Mouse (Mus musculus): ENCODE measurements around the gene Psmc3. TPM values are rescaled to one million over a fixed set of nuclear protein-coding genes. Genes with fewer than 3 reads are reported as not detected.

The Psmc3 gene
- total and polyA plus RNA-seq, 2 experiments: 69.4 to 190 TPM

- WGBS: 84% methylated on average over 10 of the region's 10 CpGs
- Histone ChIP-seq H3K9ac (ENCODE audit: low read depth, low read length) (no peak overlapping the region), H3K79me2 (ENCODE audit: control insufficient read depth, insufficient read depth, low read length) (no peaks in the 10 kb centered on the region), H3K4me1 (ENCODE audit: control insufficient read depth, insufficient read depth, low read length) (no peaks in the 10 kb centered on the region), H3K27me3 (ENCODE audit: control insufficient read depth, insufficient read depth, low read length) (no peaks in the 10 kb centered on the region), H3K27ac (replicated peaks; ENCODE audit: insufficient read depth, low read depth, low read length) (no peak overlapping the region), H3K4me3 (ENCODE audit: insufficient read depth, low read depth, low read length) (no peak overlapping the region), H3K36me3 (ENCODE audit: control insufficient read depth, insufficient read depth, low read length) (peaks cover 27% of the 10 kb centered on the region)
- TF ChIP-seq CTCF (IDR thresholded peaks at IDR 0.05; ENCODE audit: low read depth, low read length): peak; percentile 55; the same call in 1 of the 2 replicates
- TF ChIP-seq POLR2A (IDR thresholded peaks at IDR 0.05; ENCODE audit: extremely low read depth, insufficient read depth, low read length): no peak
- no peak for DNase-seq (ENCODE audit: extremely low read depth, low read depth, low spot score)
Observed at GRCm38 (mm10) chr2:91060544-91061355, 6.9 kb downstream of the Psmc3 start.

- H3K27ac ChIP-seq (replicated peaks; ENCODE audit: insufficient read depth, low read depth, low read length): no peak overlapping the region
- no peaks in the 10 kb centered on the region for H3K4me1 ChIP-seq (ENCODE audit: control insufficient read depth, insufficient read depth, low read length)
- H3K9ac ChIP-seq (ENCODE audit: low read depth, low read length): no peak overlapping the region
- no peak overlapping the region for H3K4me3 ChIP-seq (ENCODE audit: insufficient read depth, low read depth, low read length)
- H3K79me2 ChIP-seq (ENCODE audit: control insufficient read depth, insufficient read depth, low read length): no peaks in the 10 kb centered on the region
- 85% methylated on average over 6 of the region's 6 CpGs for whole genome bisulfite sequencing
- TF ChIP-seq POLR2A (IDR thresholded peaks at IDR 0.05; ENCODE audit: extremely low read depth, insufficient read depth, low read length) (no peak), CTCF (IDR thresholded peaks at IDR 0.05; ENCODE audit: low read depth, low read length) (no peak)
- no peak for DNase-seq (ENCODE audit: extremely low read depth, low read depth, low spot score)
- H3K27me3 ChIP-seq (ENCODE audit: control insufficient read depth, insufficient read depth, low read length): no peaks in the 10 kb centered on the region
- peaks cover 16% of the 10 kb centered on the region for H3K36me3 ChIP-seq (ENCODE audit: control insufficient read depth, insufficient read depth, low read length)
Observed at GRCm38 (mm10) chr2:91061849-91062481, 8.2 kb downstream of the Psmc3 start.

- Histone ChIP-seq H3K79me2 (ENCODE audit: control insufficient read depth, insufficient read depth, low read length) (no peaks in the 10 kb centered on the region), H3K4me1 (ENCODE audit: control insufficient read depth, insufficient read depth, low read length) (no peaks in the 10 kb centered on the region), H3K27me3 (ENCODE audit: control insufficient read depth, insufficient read depth, low read length) (no peaks in the 10 kb centered on the region), H3K36me3 (ENCODE audit: control insufficient read depth, insufficient read depth, low read length) (peaks cover 11% of the 10 kb centered on the region), H3K4me3 (ENCODE audit: insufficient read depth, low read depth, low read length) (no peak overlapping the region), H3K27ac (replicated peaks; ENCODE audit: insufficient read depth, low read depth, low read length) (no peak overlapping the region), H3K9ac (ENCODE audit: low read depth, low read length) (no peak overlapping the region)
- 89% methylated on average over 16 of the region's 16 CpGs for WGBS
- no peak for TF ChIP-seq CTCF (IDR thresholded peaks at IDR 0.05; ENCODE audit: low read depth, low read length)
- TF ChIP-seq POLR2A (IDR thresholded peaks at IDR 0.05; ENCODE audit: extremely low read depth, insufficient read depth, low read length): no peak
- DNase-seq (ENCODE audit: extremely low read depth, low read depth, low spot score): no peak
Observed at GRCm38 (mm10) chr2:91062779-91063606, 9.2 kb downstream of the Psmc3 start.

- WGBS: 88% methylated on average over 6 of the region's 6 CpGs
- TF ChIP-seq POLR2A (IDR thresholded peaks at IDR 0.05; ENCODE audit: extremely low read depth, insufficient read depth, low read length): no peak
- TF ChIP-seq CTCF (IDR thresholded peaks at IDR 0.05; ENCODE audit: low read depth, low read length): 0 out of 2 replicates have a peak, but pooled peaks have one; percentile 5
- Histone ChIP-seq H3K4me1 (ENCODE audit: control insufficient read depth, insufficient read depth, low read length) (peaks cover under 1% of the 10 kb centered on the region; the same call in 1 of the 2 replicates), H3K36me3 (ENCODE audit: control insufficient read depth, insufficient read depth, low read length) (peaks cover 4% of the 10 kb centered on the region; the same call in 1 of the 2 replicates), H3K79me2 (ENCODE audit: control insufficient read depth, insufficient read depth, low read length) (no peaks in the 10 kb centered on the region), H3K27ac (replicated peaks; ENCODE audit: insufficient read depth, low read depth, low read length) (no peak overlapping the region), H3K9ac (ENCODE audit: low read depth, low read length) (no peak overlapping the region), H3K27me3 (ENCODE audit: control insufficient read depth, insufficient read depth, low read length) (no peaks in the 10 kb centered on the region), H3K4me3 (ENCODE audit: insufficient read depth, low read depth, low read length) (no peak overlapping the region)
- DNase-seq (ENCODE audit: extremely low read depth, low read depth, low spot score): no peak
Observed at GRCm38 (mm10) chr2:91064211-91064610, 10.4 kb downstream of the Psmc3 start.

GRCm38 (mm10) chr2:91065544-91065943 is 11.7 kb downstream of the Psmc3 start:
- TF ChIP-seq POLR2A (IDR thresholded peaks at IDR 0.05; ENCODE audit: extremely low read depth, insufficient read depth, low read length): no peak
- peak; percentile 92 for TF ChIP-seq CTCF (IDR thresholded peaks at IDR 0.05; ENCODE audit: low read depth, low read length)
- no peak overlapping the region for H3K4me3 ChIP-seq (ENCODE audit: insufficient read depth, low read depth, low read length)
- peak; percentile 51 for DNase-seq (ENCODE audit: extremely low read depth, low read depth, low spot score)
- WGBS: 37% methylated on average over 3 of the region's 3 CpGs
- peaks cover 2% of the 10 kb centered on the region; the same call in 1 of the 2 replicates for H3K4me1 ChIP-seq (ENCODE audit: control insufficient read depth, insufficient read depth, low read length)
- H3K9ac ChIP-seq (ENCODE audit: low read depth, low read length): no peak overlapping the region
- no peaks in the 10 kb centered on the region for H3K79me2 ChIP-seq (ENCODE audit: control insufficient read depth, insufficient read depth, low read length)
- H3K27ac ChIP-seq (replicated peaks; ENCODE audit: insufficient read depth, low read depth, low read length): no peak overlapping the region
- no peaks in the 10 kb centered on the region for H3K36me3 ChIP-seq (ENCODE audit: control insufficient read depth, insufficient read depth, low read length)
- H3K27me3 ChIP-seq (ENCODE audit: control insufficient read depth, insufficient read depth, low read length): no peaks in the 10 kb centered on the region

Measured in liver, adult 2 months (tissue).